Mouse (Mus musculus): ENCODE data around the gene Adamts12.

DNA sequence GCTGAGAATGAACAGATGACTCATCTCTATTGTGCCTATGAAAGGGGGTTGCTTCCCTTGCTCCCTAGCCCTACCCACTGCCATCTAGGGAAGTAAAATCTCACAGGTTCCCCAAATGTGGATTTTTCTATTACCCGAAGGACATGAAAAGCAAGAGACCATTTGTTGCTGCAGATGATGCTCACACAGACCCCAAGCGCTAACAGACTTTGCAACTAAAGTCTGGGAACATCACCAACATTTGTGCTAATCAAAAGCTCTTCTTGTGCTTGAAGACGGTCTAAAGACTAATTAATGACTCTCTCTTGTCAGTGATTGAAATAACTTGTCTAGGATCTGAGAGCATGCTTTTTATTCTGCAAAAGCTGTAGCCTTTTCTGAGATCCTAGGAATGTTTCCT lies 175.8 kb downstream of the Adamts12 start:
- TF ChIP-seq CTCF (IDR thresholded peaks at IDR 0.05), result no peak
- TF ChIP-seq EP300 (IDR thresholded peaks at IDR 0.05), result no peak

All from lung, postnatal 0 days (tissue).